Mouse (Mus musculus) adrenal gland, postnatal 10 days (tissue): ENCODE measurements at regions not wholly inside any gene's neighbourhood (a gene's known extent, or its start where the extent isn't known, plus 50 kb on each side); places are given as distances from the start of the nearest gene placed in this dataset.

Experiments used
- DNase-seq: peaks from one replicate; pipeline ENCODE4 v3.0.0; 2021; ENCODE audit warnings: mixed read lengths

GRCm38 (mm10) chr1:72963449-72963848 is 52.3 kb downstream of the Tnp1 start:
- peak; percentile 24 for DNase-seq

GRCm38 (mm10) chr1:72960241-72960653 is 55.5 kb downstream of the Tnp1 start:
- no peak for DNase-seq

GRCm38 (mm10) chr1:72955387-72955786 is 60.3 kb downstream of the Tnp1 start:
- DNase-seq, result no peak

GRCm38 (mm10) chr1:72952896-72953295 is 62.8 kb downstream of the Tnp1 start:
- no peak for DNase-seq

GRCm38 (mm10) chr1:72951802-72952201 is 63.9 kb downstream of the Tnp1 start:
- DNase-seq, result no peak

GRCm38 (mm10) chr1:72951365-72951764 is 64.3 kb downstream of the Tnp1 start:
- DNase-seq, result no peak

- no peak for DNase-seq
These were observed 69.5 kb downstream of the Tnp1 start for GRCm38 (mm10) chr1:72946235-72946634.

GRCm38 (mm10) chr1:72945750-72946102 is 70.0 kb downstream of the Tnp1 start:
- DNase-seq, result no peak

- DNase-seq, result no peak
These were observed 70.4 kb upstream of the Igfbp5 start for GRCm38 (mm10) chr1:72944805-72945749.

GRCm38 (mm10) chr1:72944221-72944620 is 69.5 kb upstream of the Igfbp5 start:
- DNase-seq, result no peak

- no peak for DNase-seq
These were observed 68.4 kb upstream of the Igfbp5 start for GRCm38 (mm10) chr1:72943082-72943481.

GRCm38 (mm10) chr1:72942351-72942750 is 67.7 kb upstream of the Igfbp5 start:
- DNase-seq, result no peak

- DNase-seq, result no peak
These were observed 65.3 kb upstream of the Igfbp5 start for GRCm38 (mm10) chr1:72939948-72940347.

GRCm38 (mm10) chr1:72936681-72937465 is 62.2 kb upstream of the Igfbp5 start:
- DNase-seq, result no peak

GRCm38 (mm10) chr1:72936231-72936630 is 61.5 kb upstream of the Igfbp5 start:
- DNase-seq, result no peak

- DNase-seq, result no peak
These were observed 60.4 kb upstream of the Igfbp5 start for GRCm38 (mm10) chr1:72935084-72935483.

- no peak for DNase-seq
These were observed 55.1 kb upstream of the Igfbp5 start for GRCm38 (mm10) chr1:72929774-72930173.
